Mouse (Mus musculus): ENCODE measurements at regions not wholly inside any gene's neighbourhood (a gene's known extent, or its start where the extent isn't known, plus 50 kb on each side); places are given as distances from the start of the nearest gene placed in this dataset.

- WGBS, result 91% methylated on average over 8 of the region's 8 CpGs
- Histone ChIP-seq H3K36me3 (ENCODE audit: control insufficient read depth, insufficient read depth) (no peaks in the 10 kb centered on the region), H3K9me3 (ENCODE audit: control insufficient read depth, low read length) (no peaks in the 10 kb centered on the region), H3K4me3 (replicated peaks; ENCODE audit: low read length) (no peak overlapping the region), H3K4me1 (replicated peaks; ENCODE audit: control insufficient read depth, insufficient read depth, low read length) (no peaks in the 10 kb centered on the region), H3K4me2 (ENCODE audit: low read length) (no peak overlapping the region), H3K9ac (replicated peaks; ENCODE audit: low read depth, low read length) (no peak overlapping the region), H3K27me3 (replicated peaks; ENCODE audit: control insufficient read depth, insufficient read depth, low read length) (no peaks in the 10 kb centered on the region), H3K27ac (ENCODE audit: low read length) (no peak overlapping the region)
- ATAC-seq, result no peak
These were observed 201.7 kb upstream of the Map3k1 start for GRCm38 (mm10) chr13:112010464-112010863.

GRCm38 (mm10) chr13:112012640-112013039 lies 203.8 kb upstream of the Map3k1 start:
- 58% methylated on average over 1 of the region's 1 CpGs for WGBS
- no peaks in the 10 kb centered on the region for H3K27me3 ChIP-seq (replicated peaks; ENCODE audit: control insufficient read depth, insufficient read depth, low read length)
- H3K4me3 ChIP-seq (replicated peaks; ENCODE audit: low read length), result no peak overlapping the region
- no peaks in the 10 kb centered on the region for H3K9me3 ChIP-seq (ENCODE audit: control insufficient read depth, low read length)
- no peak overlapping the region for H3K27ac ChIP-seq (ENCODE audit: low read length)
- ATAC-seq, result no peak
- H3K4me1 ChIP-seq (replicated peaks; ENCODE audit: control insufficient read depth, insufficient read depth, low read length), result no peaks in the 10 kb centered on the region
- H3K36me3 ChIP-seq (ENCODE audit: control insufficient read depth, insufficient read depth), result no peaks in the 10 kb centered on the region
- no peak overlapping the region for H3K4me2 ChIP-seq (ENCODE audit: low read length)
- no peak overlapping the region for H3K9ac ChIP-seq (replicated peaks; ENCODE audit: low read depth, low read length)

GRCm38 (mm10) chr13:112015083-112015482 lies 206.3 kb upstream of the Map3k1 start:
- no peak overlapping the region for H3K9ac ChIP-seq (replicated peaks; ENCODE audit: low read depth, low read length)
- H3K4me1 ChIP-seq (replicated peaks; ENCODE audit: control insufficient read depth, insufficient read depth, low read length), result no peaks in the 10 kb centered on the region
- H3K27ac ChIP-seq (ENCODE audit: low read length), result no peak overlapping the region
- H3K4me3 ChIP-seq (replicated peaks; ENCODE audit: low read length), result no peak overlapping the region
- ATAC-seq, result no peak
- H3K27me3 ChIP-seq (replicated peaks; ENCODE audit: control insufficient read depth, insufficient read depth, low read length), result no peaks in the 10 kb centered on the region
- no peaks in the 10 kb centered on the region for H3K9me3 ChIP-seq (ENCODE audit: control insufficient read depth, low read length)
- WGBS, result 91% methylated on average over 3 of the region's 3 CpGs
- H3K36me3 ChIP-seq (ENCODE audit: control insufficient read depth, insufficient read depth), result no peaks in the 10 kb centered on the region
- H3K4me2 ChIP-seq (ENCODE audit: low read length), result no peak overlapping the region

GRCm38 (mm10) chr13:112016280-112016679 lies 207.5 kb upstream of the Map3k1 start:
- Histone ChIP-seq H3K9me3 (ENCODE audit: control insufficient read depth, low read length) (no peaks in the 10 kb centered on the region), H3K27ac (ENCODE audit: low read length) (no peak overlapping the region), H3K4me2 (ENCODE audit: low read length) (no peak overlapping the region), H3K36me3 (ENCODE audit: control insufficient read depth, insufficient read depth) (no peaks in the 10 kb centered on the region), H3K27me3 (replicated peaks; ENCODE audit: control insufficient read depth, insufficient read depth, low read length) (no peaks in the 10 kb centered on the region), H3K9ac (replicated peaks; ENCODE audit: low read depth, low read length) (no peak overlapping the region), H3K4me1 (replicated peaks; ENCODE audit: control insufficient read depth, insufficient read depth, low read length) (no peaks in the 10 kb centered on the region), H3K4me3 (replicated peaks; ENCODE audit: low read length) (no peak overlapping the region)
- ATAC-seq, result no peak

GRCm38 (mm10) chr13:112018497-112019281 lies 209.9 kb upstream of the Map3k1 start:
- no peak overlapping the region for H3K9ac ChIP-seq (replicated peaks; ENCODE audit: low read depth, low read length)
- H3K36me3 ChIP-seq (ENCODE audit: control insufficient read depth, insufficient read depth), result no peaks in the 10 kb centered on the region
- H3K4me2 ChIP-seq (ENCODE audit: low read length), result no peak overlapping the region
- ATAC-seq, result no peak
- WGBS, result 95% methylated on average over 7 of the region's 7 CpGs
- no peaks in the 10 kb centered on the region for H3K27me3 ChIP-seq (replicated peaks; ENCODE audit: control insufficient read depth, insufficient read depth, low read length)
- no peaks in the 10 kb centered on the region for H3K4me1 ChIP-seq (replicated peaks; ENCODE audit: control insufficient read depth, insufficient read depth, low read length)
- no peak overlapping the region for H3K27ac ChIP-seq (ENCODE audit: low read length)
- H3K4me3 ChIP-seq (replicated peaks; ENCODE audit: low read length), result no peak overlapping the region
- H3K9me3 ChIP-seq (ENCODE audit: control insufficient read depth, low read length), result no peaks in the 10 kb centered on the region

- 95% methylated on average over 5 of the region's 5 CpGs for WGBS
- Histone ChIP-seq H3K27ac (ENCODE audit: low read length) (no peak overlapping the region), H3K4me2 (ENCODE audit: low read length) (no peak overlapping the region), H3K27me3 (replicated peaks; ENCODE audit: control insufficient read depth, insufficient read depth, low read length) (no peaks in the 10 kb centered on the region), H3K4me3 (replicated peaks; ENCODE audit: low read length) (no peak overlapping the region), H3K9ac (replicated peaks; ENCODE audit: low read depth, low read length) (no peak overlapping the region), H3K4me1 (replicated peaks; ENCODE audit: control insufficient read depth, insufficient read depth, low read length) (no peaks in the 10 kb centered on the region), H3K36me3 (ENCODE audit: control insufficient read depth, insufficient read depth) (no peaks in the 10 kb centered on the region), H3K9me3 (ENCODE audit: control insufficient read depth, low read length) (no peaks in the 10 kb centered on the region)
- no peak for ATAC-seq
These were observed 210.8 kb upstream of the Map3k1 start for GRCm38 (mm10) chr13:112019575-112019974.

- ATAC-seq, result no peak
- no peak overlapping the region for H3K4me2 ChIP-seq (ENCODE audit: low read length)
- no peaks in the 10 kb centered on the region for H3K4me1 ChIP-seq (replicated peaks; ENCODE audit: control insufficient read depth, insufficient read depth, low read length)
- H3K9me3 ChIP-seq (ENCODE audit: control insufficient read depth, low read length), result no peaks in the 10 kb centered on the region
- H3K27ac ChIP-seq (ENCODE audit: low read length), result no peak overlapping the region
- WGBS, result 44% methylated on average over 4 of the region's 4 CpGs
- no peak overlapping the region for H3K9ac ChIP-seq (replicated peaks; ENCODE audit: low read depth, low read length)
- no peaks in the 10 kb centered on the region for H3K27me3 ChIP-seq (replicated peaks; ENCODE audit: control insufficient read depth, insufficient read depth, low read length)
- H3K36me3 ChIP-seq (ENCODE audit: control insufficient read depth, insufficient read depth), result no peaks in the 10 kb centered on the region
- no peak overlapping the region for H3K4me3 ChIP-seq (replicated peaks; ENCODE audit: low read length)
These were observed 214.4 kb upstream of the Map3k1 start for GRCm38 (mm10) chr13:112023171-112023570.

GRCm38 (mm10) chr13:112024667-112025585 lies 216.1 kb upstream of the Map3k1 start:
- no peak overlapping the region for H3K4me3 ChIP-seq (replicated peaks; ENCODE audit: low read length)
- H3K9me3 ChIP-seq (ENCODE audit: control insufficient read depth, low read length), result no peaks in the 10 kb centered on the region
- no peaks in the 10 kb centered on the region for H3K36me3 ChIP-seq (ENCODE audit: control insufficient read depth, insufficient read depth)
- no peak for ATAC-seq
- 90% methylated on average over 15 of the region's 15 CpGs for WGBS
- no peaks in the 10 kb centered on the region for H3K27me3 ChIP-seq (replicated peaks; ENCODE audit: control insufficient read depth, insufficient read depth, low read length)
- no peak overlapping the region for H3K9ac ChIP-seq (replicated peaks; ENCODE audit: low read depth, low read length)
- no peak overlapping the region for H3K4me2 ChIP-seq (ENCODE audit: low read length)
- no peaks in the 10 kb centered on the region for H3K4me1 ChIP-seq (replicated peaks; ENCODE audit: control insufficient read depth, insufficient read depth, low read length)
- no peak overlapping the region for H3K27ac ChIP-seq (ENCODE audit: low read length)

GRCm38 (mm10) chr13:112025586-112025950 lies 216.8 kb upstream of the Map3k1 start:
- H3K27ac ChIP-seq (ENCODE audit: low read length), result no peak overlapping the region
- H3K27me3 ChIP-seq (replicated peaks; ENCODE audit: control insufficient read depth, insufficient read depth, low read length), result no peaks in the 10 kb centered on the region
- no peaks in the 10 kb centered on the region for H3K9me3 ChIP-seq (ENCODE audit: control insufficient read depth, low read length)
- H3K4me3 ChIP-seq (replicated peaks; ENCODE audit: low read length), result no peak overlapping the region
- no peaks in the 10 kb centered on the region for H3K36me3 ChIP-seq (ENCODE audit: control insufficient read depth, insufficient read depth)
- no peak overlapping the region for H3K9ac ChIP-seq (replicated peaks; ENCODE audit: low read depth, low read length)
- no peak overlapping the region for H3K4me2 ChIP-seq (ENCODE audit: low read length)
- WGBS, result 88% methylated on average over 5 of the region's 5 CpGs
- H3K4me1 ChIP-seq (replicated peaks; ENCODE audit: control insufficient read depth, insufficient read depth, low read length), result no peaks in the 10 kb centered on the region
- ATAC-seq, result no peak

Measured in forebrain, embryonic 16.5 days (tissue).